Mouse (Mus musculus) MN1 (cell line): ENCODE measurements at regions not wholly inside any gene's neighbourhood (a gene's known extent, or its start where the extent isn't known, plus 50 kb on each side); places are given as distances from the start of the nearest gene placed in this dataset.

Source experiments
- DNase-seq: peaks from one replicate; pipeline ENCODE4 v3.0.0-alpha.2; 2016; ENCODE audit warnings: low spot score

- no peak for DNase-seq
These were observed 53.8 kb downstream of the Neurod6 start for GRCm38 (mm10) chr6:55627228-55627627.

GRCm38 (mm10) chr6:55620366-55620765 is 60.7 kb downstream of the Neurod6 start:
- no peak for DNase-seq

- DNase-seq: peak; percentile 5
These were observed 63.1 kb downstream of the Neurod6 start for GRCm38 (mm10) chr6:55617922-55618481.

- DNase-seq: no peak
These were observed 70.7 kb downstream of the Neurod6 start for GRCm38 (mm10) chr6:55610395-55610794.

- no peak for DNase-seq
These were observed 71.1 kb downstream of the Neurod6 start for GRCm38 (mm10) chr6:55609976-55610375.

- DNase-seq: no peak
These were observed 72.0 kb downstream of the Neurod6 start for GRCm38 (mm10) chr6:55609053-55609452.

- DNase-seq: no peak
These were observed 84.0 kb downstream of the Neurod6 start for GRCm38 (mm10) chr6:55597088-55597487.

- DNase-seq: no peak
These were observed 88.9 kb downstream of the Neurod6 start for GRCm38 (mm10) chr6:55592126-55592525.

- DNase-seq: no peak
These were observed 100.0 kb downstream of the Neurod6 start for GRCm38 (mm10) chr6:55581106-55581505.

- DNase-seq: no peak
These were observed 101.0 kb downstream of the Neurod6 start for GRCm38 (mm10) chr6:55580036-55580435.

- no peak for DNase-seq
These were observed 101.5 kb downstream of the Neurod6 start for GRCm38 (mm10) chr6:55579611-55580010.

GRCm38 (mm10) chr6:55579105-55579504 is 102.0 kb downstream of the Neurod6 start:
- no peak for DNase-seq

GRCm38 (mm10) chr6:55578051-55578450 is 103.0 kb downstream of the Neurod6 start:
- DNase-seq: no peak

GRCm38 (mm10) chr6:55567521-55567920 is 113.5 kb downstream of the Neurod6 start:
- DNase-seq: no peak

- DNase-seq: no peak
These were observed 113.8 kb downstream of the Adcyap1r1 start for GRCm38 (mm10) chr6:55565260-55566209.

- DNase-seq: no peak
These were observed 108.8 kb downstream of the Adcyap1r1 start for GRCm38 (mm10) chr6:55560606-55561005.

GRCm38 (mm10) chr6:55559797-55560196 is 108.0 kb downstream of the Adcyap1r1 start:
- no peak for DNase-seq
